Mouse (Mus musculus) spleen, postnatal 36 days (tissue): ENCODE measurements around the gene Slc12a7.
"Not testable (repeated sequence)": the region's sequence is repeated elsewhere in the genome, so short reads cannot be mapped to it uniquely, and the experiment has no call there.

Experiments
- DNase-seq, 2 experiments: peaks; one replicate each; pipeline ENCODE4 v3.0.0; 2022; ENCODE audit warnings: low spot score in 2 of 2, mixed read lengths in 1 of 2

Gene Slc12a7

GRCm38 (mm10) chr13:73732742-73733700 is at the start of gene Slc12a7:
Gene Slc12a7 (plus strand): TSS chr13:73733094.
- DNase-seq: no peak

GRCm38 (mm10) chr13:73683682-73684081 is 49.2 kb upstream of the Slc12a7 start:
- no peak for DNase-seq

GRCm38 (mm10) chr13:73684412-73684811 is 48.5 kb upstream of the Slc12a7 start:
- DNase-seq: no peak

DNA sequence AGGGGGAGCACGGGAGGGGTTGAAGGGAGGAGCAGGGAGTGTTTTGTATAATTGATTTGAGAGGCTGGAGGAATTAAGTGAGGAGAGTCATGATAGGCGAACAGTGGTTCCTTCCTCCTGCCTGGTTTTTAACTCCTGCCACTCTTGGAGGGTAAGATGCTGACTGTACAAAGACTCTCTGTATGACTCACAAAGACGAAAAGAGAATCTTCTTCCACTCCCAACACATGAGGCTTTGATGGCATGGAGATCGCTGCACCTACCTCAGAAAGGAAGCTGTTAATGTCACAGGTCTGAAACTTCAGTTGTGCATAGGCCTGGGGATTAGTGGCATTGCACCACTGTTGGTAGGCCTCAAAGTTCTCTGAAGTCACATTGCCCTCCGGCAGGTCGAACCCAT is 47.4 kb upstream of the Slc12a7 start:
- no peak for DNase-seq

DNA sequence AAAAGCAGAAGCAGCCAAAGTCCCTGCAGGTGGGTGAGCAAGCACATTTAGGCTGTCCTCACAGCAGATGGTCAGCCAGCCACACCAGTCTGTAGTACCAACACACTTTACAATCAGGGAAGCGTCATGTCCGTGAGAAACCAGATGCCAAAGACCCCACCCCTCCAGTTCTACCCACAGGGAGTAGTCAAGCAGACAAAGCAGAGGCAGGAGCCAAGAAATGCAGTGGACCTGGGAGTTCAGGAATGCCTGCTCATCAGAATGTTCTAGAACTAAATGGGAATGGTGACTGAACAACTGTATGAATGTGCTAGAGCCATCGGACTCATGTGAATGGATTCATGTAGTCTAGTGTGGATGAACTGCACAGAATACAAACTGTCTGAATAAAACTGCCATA is 45.3 kb upstream of the Slc12a7 start:
- no peak for DNase-seq

DNA sequence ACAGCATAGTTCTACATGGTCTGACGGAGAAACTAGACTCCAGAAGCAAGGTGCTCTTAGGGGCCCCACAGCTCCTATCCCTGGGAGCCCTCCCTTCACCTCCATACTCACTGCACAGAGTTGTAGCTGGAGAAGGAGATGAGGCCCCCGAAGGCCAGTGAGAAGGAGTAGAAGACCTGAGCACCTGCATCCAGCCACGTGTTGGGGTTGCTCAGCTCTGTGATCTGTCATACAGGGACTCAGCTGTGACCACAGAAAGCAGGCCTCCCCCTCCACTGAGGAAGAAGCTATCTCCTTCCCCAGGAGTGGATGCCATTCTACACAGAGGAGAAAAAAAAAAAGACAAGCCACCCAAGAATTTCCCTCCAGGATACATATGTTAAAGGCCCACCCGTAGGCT is 44.0 kb upstream of the Slc12a7 start:
- no peak for DNase-seq

DNA sequence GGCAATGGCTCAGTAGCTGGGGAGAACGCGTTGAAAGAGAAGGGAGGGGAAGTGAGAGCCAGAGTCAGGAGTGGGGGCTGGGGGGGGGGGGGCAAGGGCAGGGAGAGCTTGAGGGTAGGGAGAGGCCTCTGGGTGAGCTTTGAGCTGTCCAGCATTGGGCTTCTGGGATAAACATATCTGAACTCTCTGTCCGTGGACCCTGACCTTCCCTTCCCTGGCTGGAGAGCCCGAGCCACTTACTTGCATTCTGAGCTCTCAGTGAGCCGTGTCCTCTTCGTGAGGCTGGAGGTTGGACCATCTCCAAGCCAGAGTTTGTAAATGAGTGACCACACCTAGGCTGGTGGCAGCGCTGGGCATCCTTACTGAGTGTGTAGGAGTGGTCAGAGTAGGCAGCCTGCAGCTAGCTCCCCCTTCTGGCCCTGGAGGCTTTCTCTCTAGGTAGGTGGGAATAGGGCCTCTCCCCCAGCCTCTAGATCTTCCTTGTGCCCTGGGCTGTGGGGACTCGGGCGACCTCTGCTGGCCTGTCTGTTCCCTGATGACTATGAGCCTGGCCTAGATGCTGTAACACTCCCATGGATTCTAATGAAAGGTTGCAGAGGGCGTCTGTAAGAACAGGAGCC is 40.5 kb upstream of the Slc12a7 start:
- peak; percentile 44 to 46 for DNase-seq

DNA sequence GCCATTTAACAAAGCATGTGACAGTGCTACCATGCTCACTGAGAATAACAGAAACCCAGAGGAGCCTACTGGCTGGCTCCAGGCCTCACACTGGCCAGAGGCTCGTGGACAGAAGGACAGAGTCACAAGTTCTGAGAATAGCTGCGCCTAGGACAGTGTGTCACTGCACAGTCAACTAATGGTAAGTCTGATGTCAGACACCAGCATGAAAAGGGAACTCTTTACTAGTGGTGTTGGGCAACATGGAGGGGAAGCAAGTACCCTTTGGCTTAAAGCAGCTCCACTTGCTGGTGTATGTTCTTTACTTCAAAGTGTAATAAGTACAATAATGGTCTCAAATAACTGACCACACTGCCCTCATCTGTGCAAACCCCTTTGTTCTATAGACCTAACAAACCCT is 39.6 kb upstream of the Slc12a7 start:
- no peak for DNase-seq

DNA sequence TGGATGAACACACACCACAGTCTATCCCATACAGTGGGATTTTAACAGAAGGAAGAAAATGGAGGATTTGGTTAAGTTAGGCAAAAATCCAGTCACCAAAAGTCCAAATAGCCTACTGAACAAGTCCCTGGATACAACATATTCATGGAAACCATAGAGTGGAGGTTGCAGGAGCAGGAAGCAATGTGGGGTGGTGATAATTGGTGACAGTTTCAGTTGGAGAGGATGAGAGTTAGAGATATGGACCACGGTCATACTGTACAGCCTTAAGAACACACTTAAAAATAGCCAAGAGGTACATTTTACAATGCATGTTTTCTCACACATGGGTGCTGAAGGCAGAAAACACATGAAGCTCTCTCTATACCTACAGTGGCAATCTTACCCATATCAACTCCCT is 37.9 kb upstream of the Slc12a7 start:
- DNase-seq: no peak

DNA sequence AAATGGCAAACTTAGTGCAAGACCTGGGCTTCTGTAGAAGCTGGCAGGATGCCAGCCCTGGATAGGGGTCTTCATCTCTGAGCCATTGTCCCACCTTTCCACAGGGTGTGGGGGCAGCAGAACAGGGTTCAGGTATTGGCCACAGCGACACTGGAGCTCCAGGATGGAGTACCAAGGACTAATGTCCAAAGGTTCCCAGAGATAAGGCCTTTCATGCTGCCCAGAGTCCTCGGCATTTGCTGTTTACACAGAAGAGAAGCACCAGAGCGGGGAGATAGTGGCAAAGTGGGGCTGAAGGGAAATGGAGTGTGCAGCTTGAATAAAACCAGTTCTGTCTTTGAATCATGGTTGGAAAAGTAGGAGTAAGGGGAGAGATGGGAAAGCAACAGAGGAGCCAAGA is 36.4 kb upstream of the Slc12a7 start:
- DNase-seq: no peak

- no peak for DNase-seq
Observed at GRCm38 (mm10) chr13:73699714-73700113, 33.2 kb upstream of the Slc12a7 start.

GRCm38 (mm10) chr13:73700554-73700953 is 32.3 kb upstream of the Slc12a7 start:
- no peak for DNase-seq

GRCm38 (mm10) chr13:73701161-73701883 is 31.6 kb upstream of the Slc12a7 start:
- DNase-seq: no peak

- DNase-seq: peak; percentile 45 to 46
Observed at GRCm38 (mm10) chr13:73702776-73703175, 30.1 kb upstream of the Slc12a7 start.

DNA sequence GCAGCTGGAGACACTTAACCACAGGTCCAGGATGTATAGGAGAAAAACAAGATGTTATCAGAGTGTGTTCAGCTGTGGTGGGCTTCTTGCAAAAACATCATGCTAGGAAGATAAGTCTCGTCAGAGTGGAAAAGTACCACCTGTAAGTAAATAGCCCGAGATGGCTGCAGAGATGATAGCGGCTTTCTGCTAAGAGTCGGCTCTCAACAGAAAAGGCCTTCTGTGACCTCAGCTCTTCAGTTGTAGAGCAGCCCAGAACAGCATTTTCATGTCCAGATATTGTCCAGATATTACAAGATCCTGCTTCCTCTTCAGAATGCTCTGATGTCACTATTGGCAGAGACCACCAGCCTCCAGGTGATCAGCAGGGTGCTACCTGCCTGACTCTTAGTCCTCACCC is 29.4 kb upstream of the Slc12a7 start:
- DNase-seq: not testable (repeated sequence)

GRCm38 (mm10) chr13:73704694-73705325 is 28.1 kb upstream of the Slc12a7 start, which contains the start of gene Slc6a19:
Gene Slc6a19 (minus strand): TSS chr13:73704865.
- DNase-seq: no peak

DNA sequence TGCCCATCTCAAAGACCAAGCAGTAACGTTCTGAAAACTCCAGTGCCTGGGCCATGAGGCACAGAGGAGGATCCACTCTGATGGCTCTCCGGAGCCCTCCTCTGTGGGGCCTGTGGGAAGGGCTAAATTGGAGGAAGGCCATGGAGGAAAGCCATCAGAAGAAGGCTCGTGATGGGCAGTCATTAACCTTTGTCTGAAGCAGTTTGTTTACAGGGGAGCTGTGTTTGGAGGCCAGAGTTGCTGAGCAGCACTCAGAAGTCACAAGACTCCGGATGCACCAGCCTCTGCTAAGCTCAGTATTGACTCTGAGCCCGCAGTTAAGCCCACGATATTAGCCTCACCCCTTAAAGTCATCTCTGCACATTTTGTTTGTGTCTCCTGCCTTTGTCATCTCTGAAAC is 23.4 kb upstream of the Slc12a7 start:
- no peak for DNase-seq

GRCm38 (mm10) chr13:73711221-73711620 is 21.7 kb upstream of the Slc12a7 start:
- DNase-seq: no peak

GRCm38 (mm10) chr13:73711803-73712202 is 21.1 kb upstream of the Slc12a7 start:
- no peak for DNase-seq

DNA sequence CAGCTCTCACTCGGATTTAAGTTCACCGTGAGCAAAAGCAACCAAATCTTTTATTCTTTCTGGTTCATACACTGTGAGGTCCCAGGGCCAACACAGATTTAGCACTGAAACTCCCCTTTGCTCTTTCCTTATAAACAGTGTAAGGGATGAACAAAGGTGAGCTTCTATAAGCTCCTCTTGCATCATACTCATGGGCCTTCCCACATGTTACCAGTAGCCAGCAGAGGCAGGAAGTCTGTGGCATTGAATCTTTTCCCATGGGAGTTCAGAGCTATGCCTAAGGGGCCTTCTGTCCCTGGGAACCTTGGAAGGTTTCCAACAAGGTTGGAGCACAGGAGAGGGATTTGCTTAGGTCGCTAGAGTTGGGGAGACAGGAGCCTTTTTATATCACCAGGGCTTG is 20.7 kb upstream of the Slc12a7 start:
- no peak for DNase-seq

DNA sequence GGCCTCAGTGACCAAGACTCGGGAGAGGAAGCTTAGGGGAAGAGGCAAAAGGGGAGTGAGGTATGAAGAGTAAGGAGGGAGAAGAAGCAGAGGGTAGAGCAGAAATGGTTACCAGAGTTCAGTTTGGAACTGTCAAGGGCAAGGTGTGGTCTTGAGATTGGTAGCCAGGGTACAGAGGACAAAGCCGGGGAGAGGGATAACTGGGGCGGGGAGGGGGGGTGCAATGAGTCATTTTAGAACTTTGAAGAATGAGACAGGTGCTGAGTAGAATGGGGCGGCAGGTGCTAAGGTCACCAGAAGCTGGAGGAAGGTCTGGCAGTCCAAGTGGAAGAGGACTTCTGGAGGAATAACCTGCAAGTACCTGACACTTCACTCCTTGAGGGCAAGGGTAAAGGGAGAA is 19.7 kb upstream of the Slc12a7 start:
- DNase-seq: no peak

DNA sequence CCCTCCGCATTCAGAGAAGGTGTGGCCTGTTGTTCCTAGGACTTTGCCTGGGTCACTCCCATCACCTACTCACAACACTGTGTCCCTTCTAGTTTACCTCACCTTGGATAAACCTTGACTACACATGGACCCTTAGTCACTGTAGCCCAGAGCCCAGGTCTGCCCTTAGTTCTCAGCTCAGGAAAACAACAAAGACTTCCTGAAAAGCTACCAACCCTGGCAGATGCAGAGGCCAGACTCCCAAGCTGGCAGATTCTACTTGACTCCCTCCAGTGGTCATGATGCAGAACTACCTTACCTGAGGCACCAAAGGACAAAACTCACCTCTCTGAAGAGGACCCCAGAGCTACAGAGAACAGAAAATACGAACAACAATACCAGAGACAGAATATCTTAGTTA is 18.9 kb upstream of the Slc12a7 start:
- DNase-seq: no peak
